Comparison of ENCODE assay signal across 27 mouse cellular contexts in the genomic region with DNA sequence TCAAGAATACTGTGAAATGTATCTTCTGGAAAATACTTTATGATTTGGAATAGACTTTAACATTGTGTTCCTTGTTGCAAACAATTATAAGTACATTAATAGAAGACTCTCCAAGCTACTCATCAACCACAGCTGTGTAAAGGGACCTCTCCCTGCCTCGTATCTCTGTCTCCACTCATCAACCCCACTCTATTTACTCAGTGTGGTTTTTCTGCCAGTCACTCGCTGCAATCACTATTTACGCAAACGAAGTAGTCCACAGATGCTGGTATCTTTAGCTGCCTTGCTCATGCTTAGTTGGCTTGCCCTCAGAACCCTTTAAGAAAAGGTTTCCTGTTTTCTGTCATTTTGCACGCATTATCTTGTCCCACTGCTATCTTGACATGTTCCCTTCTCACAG.
"Had no signal": no experiment of that assay in that cellular context is flagged by ENCODE, and none has a peak within 500 bp of the region (broad histone marks: within the 10 kb centered on the region; RNA-seq: fewer than 3 reads in every experiment).

No protein-coding gene starts in this region.

- H3K27me3 ChIP-seq: heart, embryonic 12.5 days; heart, embryonic 15.5 days; hindbrain, embryonic 12.5 days; intestine, embryonic 15.5 days; limb, embryonic 12.5 days; liver, embryonic 13.5 days had no signal

- H3K4me3 ChIP-seq: gastrocnemius, adult 2 months; heart, embryonic 12.5 days; heart, embryonic 15.5 days; hindbrain, embryonic 10.5 days; hindbrain, embryonic 12.5 days; intestine, embryonic 15.5 days; layer of hippocampus, adult 2 months; left cerebral cortex, adult 2 months; limb, embryonic 10.5 days; limb, embryonic 12.5 days; liver, embryonic 13.5 days had no signal

- H3K36me3 ChIP-seq: heart, embryonic 12.5 days; heart, embryonic 15.5 days; hindbrain, embryonic 10.5 days; hindbrain, embryonic 12.5 days; intestine, embryonic 15.5 days; limb, embryonic 10.5 days; limb, embryonic 12.5 days; liver, embryonic 13.5 days had no signal

- H3K27ac ChIP-seq: gastrocnemius, adult 2 months; heart, embryonic 15.5 days; hindbrain, embryonic 10.5 days; hindbrain, embryonic 12.5 days; hindbrain, embryonic 14.5 days; intestine, embryonic 15.5 days; layer of hippocampus, adult 2 months; left cerebral cortex, adult 2 months; limb, embryonic 10.5 days; limb, embryonic 12.5 days; liver, embryonic 13.5 days had no signal

- H3K4me1 ChIP-seq: heart, embryonic 15.5 days; hindbrain, embryonic 10.5 days; hindbrain, embryonic 12.5 days; intestine, embryonic 15.5 days; limb, embryonic 10.5 days; limb, embryonic 12.5 days; liver, embryonic 13.5 days had no signal

- DNase-seq: gastrocnemius, adult 2 months; gastrocnemius, postnatal 10 days; gastrocnemius, postnatal 25 days; heart, adult 18-20 months; heart, postnatal 14 days; heart, postnatal 4 days; kidney, adult 18-20 months; kidney, adult 8-10 months; kidney, postnatal 10 days; kidney, postnatal 25 days; kidney, postnatal 4 days; liver; liver, embryonic 13.5 days had no signal

- H3K9me3 ChIP-seq: heart, embryonic 12.5 days; heart, embryonic 15.5 days; hindbrain, embryonic 10.5 days; hindbrain, embryonic 12.5 days; intestine, embryonic 15.5 days; limb, embryonic 10.5 days; limb, embryonic 12.5 days; liver, embryonic 13.5 days had no signal

- ATAC-seq: hindbrain, embryonic 16.5 days; inflammation-experienced regulatory T-cells, adult 6 months; intestine, embryonic 15.5 days; intestine, postnatal 0 days had no signal

- H3K9ac ChIP-seq: heart, embryonic 12.5 days; heart, embryonic 15.5 days; hindbrain, embryonic 12.5 days; hindbrain, embryonic 14.5 days; intestine, embryonic 15.5 days; limb, embryonic 12.5 days; liver, embryonic 13.5 days had no signal

- H3K4me2 ChIP-seq: heart, embryonic 12.5 days; heart, embryonic 15.5 days; hindbrain, embryonic 12.5 days; hindbrain, embryonic 14.5 days; intestine, embryonic 15.5 days; limb, embryonic 12.5 days; liver, embryonic 11.5 days; liver, embryonic 13.5 days had no signal
